Mouse (Mus musculus): ENCODE measurements around the gene Cyb561d2. TPM values are rescaled to one million over a fixed set of nuclear protein-coding genes. Genes with fewer than 3 reads are reported as not detected.

The Cyb561d2 gene
- polyA plus RNA-seq, 1 experiment from 2014 or later, result 50.1 TPM

- TF ChIP-seq CTCF (IDR thresholded peaks at IDR 0.05; ENCODE audit: low read depth), result no peak
- no peak overlapping the region for H3K9ac ChIP-seq (ENCODE audit: low read depth, low read length)
- H3K9me3 ChIP-seq (replicated peaks; ENCODE audit: low read length), result no peaks in the 10 kb centered on the region
- peaks cover 13% of the 10 kb centered on the region for H3K4me1 ChIP-seq (replicated peaks; ENCODE audit: insufficient read depth, low read length)
- 50% methylated on average over 8 of the region's 8 CpGs for WGBS
- no peak for DNase-seq (ENCODE audit: low spot score)
- no peaks in the 10 kb centered on the region for H3K27me3 ChIP-seq (ENCODE audit: insufficient read depth, low read length)
- no peak for ATAC-seq (replicated peaks; ENCODE audit: low FRiP score, low read depth)
- no peak overlapping the region for H3K27ac ChIP-seq
- H3K36me3 ChIP-seq (ENCODE audit: insufficient read depth, low read length), result no peaks in the 10 kb centered on the region
- no peak overlapping the region for H3K4me2 ChIP-seq (ENCODE audit: low read length)
- no peak overlapping the region for H3K4me3 ChIP-seq (replicated peaks; ENCODE audit: low read depth, low read length)
Measured at GRCm38 (mm10) chr9:107511436-107511835, 30.6 kb downstream of the Cyb561d2 start.

DNA sequence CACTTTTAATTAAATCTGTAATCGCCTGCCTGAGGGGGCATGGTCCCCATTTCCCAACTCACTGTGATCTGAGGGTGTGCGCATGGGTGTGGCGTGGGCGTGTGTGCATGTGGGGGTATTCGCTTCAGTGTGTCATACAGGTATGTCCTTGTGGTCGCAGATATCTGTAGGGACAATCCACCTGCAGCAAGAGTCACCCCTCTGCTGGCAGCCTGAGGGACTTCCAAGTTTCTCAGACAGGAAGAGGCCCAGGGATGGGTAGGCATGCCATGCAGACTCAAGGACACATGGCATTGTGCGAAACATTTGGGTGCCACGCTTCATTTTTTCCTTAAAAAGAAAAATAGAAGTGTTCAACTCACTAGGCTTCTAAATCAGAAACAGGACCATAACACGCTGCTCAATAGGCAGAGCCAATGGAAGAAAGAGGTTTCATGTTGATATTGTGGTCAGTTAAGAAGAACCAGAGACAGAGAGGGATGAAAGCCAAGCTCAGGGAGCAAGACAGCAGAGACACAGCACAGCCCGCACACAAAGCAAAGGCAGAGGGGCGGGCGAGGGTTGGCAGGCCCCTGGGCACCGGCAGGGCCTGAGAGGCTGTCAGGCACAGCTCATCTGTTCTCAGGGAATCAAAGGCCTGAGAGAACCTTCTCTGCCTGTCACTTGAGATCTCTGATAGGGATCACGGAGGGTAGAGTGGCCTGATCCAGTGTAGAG is 31.5 kb downstream of the Cyb561d2 start:
- Histone ChIP-seq H3K27ac (no peak overlapping the region), H3K4me1 (replicated peaks; ENCODE audit: insufficient read depth, low read length) (peaks cover 13% of the 10 kb centered on the region), H3K9ac (ENCODE audit: low read depth, low read length) (no peak overlapping the region), H3K9me3 (replicated peaks; ENCODE audit: low read length) (no peaks in the 10 kb centered on the region), H3K27me3 (ENCODE audit: insufficient read depth, low read length) (no peaks in the 10 kb centered on the region), H3K4me3 (replicated peaks; ENCODE audit: low read depth, low read length) (no peak overlapping the region), H3K36me3 (ENCODE audit: insufficient read depth, low read length) (no peaks in the 10 kb centered on the region), H3K4me2 (ENCODE audit: low read length) (no peak overlapping the region)
- DNase-seq (ENCODE audit: low spot score), result no peak
- WGBS, result 69% methylated on average over 14 of the region's 14 CpGs
- TF ChIP-seq CTCF (IDR thresholded peaks at IDR 0.05; ENCODE audit: low read depth), result peak; percentile 28; the same call in 1 of the 2 replicates
- no peak for ATAC-seq (replicated peaks; ENCODE audit: low FRiP score, low read depth)

DNA sequence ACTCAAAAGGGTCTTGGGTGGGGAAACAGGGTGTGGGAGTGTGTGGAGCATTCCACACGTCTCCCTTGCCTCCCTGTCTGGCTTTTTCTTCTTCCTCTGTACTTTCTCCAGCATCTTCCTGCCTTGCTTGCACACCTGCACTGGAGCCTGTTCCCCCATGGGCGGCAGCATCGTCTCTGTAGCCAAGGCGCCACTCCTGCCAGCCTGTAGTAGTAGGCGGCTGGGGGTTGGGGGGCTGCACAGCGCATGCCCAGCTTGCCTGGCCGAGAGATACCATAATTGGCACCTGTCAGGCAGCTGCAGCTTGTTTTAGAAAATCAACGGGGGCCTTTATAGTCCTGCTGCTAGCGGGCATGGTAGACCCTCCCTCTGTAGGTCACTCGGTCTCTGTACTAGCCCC is 33.7 kb downstream of the Cyb561d2 start:
- TF ChIP-seq CTCF (IDR thresholded peaks at IDR 0.05; ENCODE audit: low read depth), result peak; percentile 2; the same call in 1 of the 2 replicates
- Histone ChIP-seq H3K36me3 (ENCODE audit: insufficient read depth, low read length) (no peaks in the 10 kb centered on the region), H3K4me1 (replicated peaks; ENCODE audit: insufficient read depth, low read length) (peaks cover 13% of the 10 kb centered on the region), H3K9ac (ENCODE audit: low read depth, low read length) (no peak overlapping the region), H3K27ac (no peak overlapping the region), H3K9me3 (replicated peaks; ENCODE audit: low read length) (no peaks in the 10 kb centered on the region), H3K27me3 (ENCODE audit: insufficient read depth, low read length) (no peaks in the 10 kb centered on the region), H3K4me2 (ENCODE audit: low read length) (no peak overlapping the region), H3K4me3 (replicated peaks; ENCODE audit: low read depth, low read length) (no peak overlapping the region)
- 39% methylated on average over 10 of the region's 10 CpGs for WGBS
- DNase-seq (ENCODE audit: low spot score) (no peak), ATAC-seq (replicated peaks; ENCODE audit: low FRiP score, low read depth) (no peak)

GRCm38 (mm10) chr9:107504662-107505537 is 37.1 kb downstream of the Cyb561d2 start:
- no peaks in the 10 kb centered on the region for H3K36me3 ChIP-seq (ENCODE audit: insufficient read depth, low read length)
- no peaks in the 10 kb centered on the region for H3K27me3 ChIP-seq (ENCODE audit: insufficient read depth, low read length)
- H3K27ac ChIP-seq, result no peak overlapping the region
- peaks cover 6% of the 10 kb centered on the region for H3K4me1 ChIP-seq (replicated peaks; ENCODE audit: insufficient read depth, low read length)
- 77% methylated on average over 19 of the region's 19 CpGs for WGBS
- no peak for DNase-seq (ENCODE audit: low spot score)
- H3K9me3 ChIP-seq (replicated peaks; ENCODE audit: low read length), result no peaks in the 10 kb centered on the region
- H3K4me2 ChIP-seq (ENCODE audit: low read length), result no peak overlapping the region
- TF ChIP-seq CTCF (IDR thresholded peaks at IDR 0.05; ENCODE audit: low read depth), result no peak
- ATAC-seq (replicated peaks; ENCODE audit: low FRiP score, low read depth), result no peak
- H3K4me3 ChIP-seq (replicated peaks; ENCODE audit: low read depth, low read length), result no peak overlapping the region
- H3K9ac ChIP-seq (ENCODE audit: low read depth, low read length), result no peak overlapping the region

- H3K4me3 ChIP-seq (replicated peaks; ENCODE audit: low read depth, low read length), result no peak overlapping the region
- no peaks in the 10 kb centered on the region for H3K36me3 ChIP-seq (ENCODE audit: insufficient read depth, low read length)
- DNase-seq (ENCODE audit: low spot score), result no peak
- no peaks in the 10 kb centered on the region for H3K9me3 ChIP-seq (replicated peaks; ENCODE audit: low read length)
- TF ChIP-seq CTCF (IDR thresholded peaks at IDR 0.05; ENCODE audit: low read depth), result no peak
- no peaks in the 10 kb centered on the region for H3K4me1 ChIP-seq (replicated peaks; ENCODE audit: insufficient read depth, low read length)
- H3K27ac ChIP-seq, result no peak overlapping the region
- WGBS, result 85% methylated on average over 12 of the region's 12 CpGs
- no peak for ATAC-seq (replicated peaks; ENCODE audit: low FRiP score, low read depth)
- H3K9ac ChIP-seq (ENCODE audit: low read depth, low read length), result no peak overlapping the region
- H3K27me3 ChIP-seq (ENCODE audit: insufficient read depth, low read length), result no peaks in the 10 kb centered on the region
- H3K4me2 ChIP-seq (ENCODE audit: low read length), result no peak overlapping the region
Measured at GRCm38 (mm10) chr9:107502131-107502846, 39.7 kb downstream of the Cyb561d2 start.

DNA sequence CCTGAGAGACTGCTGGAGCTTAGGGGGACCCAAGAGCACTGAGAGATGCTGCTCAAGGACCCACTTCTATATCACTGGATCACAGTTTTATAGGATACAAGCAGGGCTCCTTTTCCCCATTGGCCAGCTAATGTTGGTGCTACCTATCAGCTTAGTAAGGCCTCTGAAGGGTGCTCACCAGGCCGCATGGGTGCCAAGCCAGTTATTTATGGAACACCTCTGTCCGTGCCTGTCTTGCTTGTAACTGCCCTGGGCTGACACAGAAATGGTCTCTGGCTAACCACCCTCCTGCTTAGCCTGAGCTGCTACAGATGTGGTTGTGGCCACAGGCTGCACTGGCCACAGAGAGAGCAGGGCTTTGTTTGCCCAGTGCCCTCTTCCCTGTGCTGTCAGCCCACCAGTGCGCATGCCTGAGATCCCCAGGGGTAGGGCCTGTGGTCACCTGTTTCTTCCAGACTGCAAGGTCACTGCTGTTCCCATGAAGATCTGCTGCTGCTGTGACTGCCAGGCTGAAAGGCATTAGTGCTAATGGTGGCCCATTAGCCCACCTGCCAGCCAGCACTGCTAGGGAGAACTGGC is 41.2 kb downstream of the Cyb561d2 start:
- ATAC-seq (replicated peaks; ENCODE audit: low FRiP score, low read depth), result no peak

More for the DNA sequence above, 41.2 kb downstream of the Cyb561d2 start:
- 78% methylated on average over 3 of the region's 3 CpGs for WGBS
- DNase-seq (ENCODE audit: low spot score), result no peak
- TF ChIP-seq CTCF (IDR thresholded peaks at IDR 0.05; ENCODE audit: low read depth), result no peak
- Histone ChIP-seq H3K4me3 (replicated peaks; ENCODE audit: low read depth, low read length) (no peak overlapping the region), H3K4me2 (ENCODE audit: low read length) (no peak overlapping the region), H3K27ac (no peak overlapping the region), H3K36me3 (ENCODE audit: insufficient read depth, low read length) (no peaks in the 10 kb centered on the region), H3K9ac (ENCODE audit: low read depth, low read length) (no peak overlapping the region), H3K9me3 (replicated peaks; ENCODE audit: low read length) (no peaks in the 10 kb centered on the region), H3K27me3 (ENCODE audit: insufficient read depth, low read length) (no peaks in the 10 kb centered on the region), H3K4me1 (replicated peaks; ENCODE audit: insufficient read depth, low read length) (no peaks in the 10 kb centered on the region)

Measured in kidney, postnatal 0 days (tissue).